Mouse (Mus musculus) embryonic facial prominence, embryonic 11.5 days (tissue): Measurements from ENCODE around the gene Neurl2. TPM values are rescaled to one million over a fixed set of nuclear protein-coding genes. Genes with fewer than 3 reads are reported as not detected.
"Not testable (repeated sequence)": the region's sequence is repeated elsewhere in the genome, so short reads cannot be mapped to it uniquely, and the experiment has no call there.

Experiments
- ATAC-seq: fragments of 200-750 bp; cut with Nextera tagmentation; replicated peaks from 2 replicates; pipeline ENCODE4 v1.8.0; 2017; ENCODE audit warnings: low read depth; ENCODE audit not compliant: insufficient number of reproducible peaks, low FRiP score, low TSS enrichment
- DNase-seq: peaks from one replicate; pipeline ENCODE4 v3.0.0-alpha.2; 2015; ENCODE audit warnings: low spot score
- H3K27ac ChIP-seq: fragments of 300-500 bp; sonication (generic); replicated peaks from 2 replicates; pipeline ENCODE4 v1.5.1; 2014; ENCODE audit warnings: mild to moderate bottlenecking, low read depth, low read length, control low read depth
- H3K27me3 ChIP-seq: fragments of 300-500 bp; sonication (generic); 2 replicates; pipeline ENCODE4 v1.6.1; 2014; ENCODE audit warnings: mild to moderate bottlenecking, low read length, moderate library complexity, mixed read lengths; ENCODE audit not compliant: control insufficient read depth, insufficient read depth
- H3K36me3 ChIP-seq: fragments of 300-500 bp; sonication (generic); replicated peaks from 2 replicates; pipeline ENCODE4 v1.6.1; 2014; ENCODE audit warnings: low read depth, mild to moderate bottlenecking, low read length, moderate library complexity, mixed read lengths; ENCODE audit not compliant: control insufficient read depth, insufficient read depth
- H3K4me1 ChIP-seq: fragments of 300-500 bp; sonication (generic); 2 replicates; pipeline ENCODE4 v1.6.1; 2014; ENCODE audit warnings: low read length, mixed read lengths; ENCODE audit not compliant: control insufficient read depth, insufficient read depth
- H3K4me2 ChIP-seq: fragments of 300-500 bp; sonication (generic); 2 replicates; pipeline ENCODE4 v1.6.1; 2014; ENCODE audit warnings: low read depth, mild to moderate bottlenecking, control low read depth, low read length, moderate library complexity
- H3K4me3 ChIP-seq: fragments of 300-500 bp; sonication (generic); 2 replicates; pipeline ENCODE4 v1.5.1; 2014; ENCODE audit warnings: low read depth, low read length, control low read depth
- H3K9ac ChIP-seq: fragments of 300-500 bp; sonication (generic); replicated peaks from 2 replicates; pipeline ENCODE4 v1.6.1; 2014; ENCODE audit warnings: mild to moderate bottlenecking, control low read depth, low read length
- H3K9me3 ChIP-seq: fragments of 300-500 bp; sonication (generic); replicated peaks from 2 replicates; pipeline ENCODE4 v1.6.1; 2016; ENCODE audit warnings: mild to moderate bottlenecking, low read length, inconsistent platforms, mixed read lengths; ENCODE audit not compliant: control insufficient read depth
- WGBS: fragments of 180-500 bp; shearing (Covaris S2); extraction: QIAGEN DNeasy Blood & Tissue Kit; methylation state at CpG from one replicate; pipeline ENCODE4 v1.1.7; 2014; 5-methylcytosine and 5-hydroxymethylcytosine counted together
- polyA plus RNA-seq: library from polyadenylated mRNA; unstranded; fragments of >200 nt; fragmentation: Nextera tagmentation; extraction: Ambion mirVana; gene quantifications from 2 replicates; pipeline ENCODE4 v1.2.1, GENCODE M21; 2014

Gene Neurl2
- polyA plus RNA-seq, 1 experiment from 2014 or later, result 3.0 TPM

GRCm38 (mm10) chr2:164874239-164874769, 41.0 kb upstream of the Neurl2 start:
- peak; percentile 29 for DNase-seq
- WGBS, result 42% methylated on average over 1 of the region's 1 CpGs
- Histone ChIP-seq H3K27me3 (no peaks in the 10 kb centered on the region), H3K9ac (no peak overlapping the region), H3K4me3 (no peak overlapping the region), H3K27ac (no peak overlapping the region), H3K9me3 (no peaks in the 10 kb centered on the region), H3K36me3 (no peaks in the 10 kb centered on the region), H3K4me2 (no peak overlapping the region), H3K4me1 (no peaks in the 10 kb centered on the region)
- ATAC-seq, result no peak

- H3K9ac ChIP-seq, result no peak overlapping the region
- no peaks in the 10 kb centered on the region for H3K27me3 ChIP-seq
- no peaks in the 10 kb centered on the region for H3K4me1 ChIP-seq
- H3K9me3 ChIP-seq, result no peaks in the 10 kb centered on the region
- no peak overlapping the region for H3K27ac ChIP-seq
- H3K4me2 ChIP-seq, result no peak overlapping the region
- H3K4me3 ChIP-seq, result no peak overlapping the region
- H3K36me3 ChIP-seq, result no peaks in the 10 kb centered on the region
- 70% methylated on average over 3 of the region's 3 CpGs for WGBS
- ATAC-seq (no peak), DNase-seq (no peak)
These were observed 40.4 kb upstream of the Neurl2 start for GRCm38 (mm10) chr2:164873621-164874020.

DNA sequence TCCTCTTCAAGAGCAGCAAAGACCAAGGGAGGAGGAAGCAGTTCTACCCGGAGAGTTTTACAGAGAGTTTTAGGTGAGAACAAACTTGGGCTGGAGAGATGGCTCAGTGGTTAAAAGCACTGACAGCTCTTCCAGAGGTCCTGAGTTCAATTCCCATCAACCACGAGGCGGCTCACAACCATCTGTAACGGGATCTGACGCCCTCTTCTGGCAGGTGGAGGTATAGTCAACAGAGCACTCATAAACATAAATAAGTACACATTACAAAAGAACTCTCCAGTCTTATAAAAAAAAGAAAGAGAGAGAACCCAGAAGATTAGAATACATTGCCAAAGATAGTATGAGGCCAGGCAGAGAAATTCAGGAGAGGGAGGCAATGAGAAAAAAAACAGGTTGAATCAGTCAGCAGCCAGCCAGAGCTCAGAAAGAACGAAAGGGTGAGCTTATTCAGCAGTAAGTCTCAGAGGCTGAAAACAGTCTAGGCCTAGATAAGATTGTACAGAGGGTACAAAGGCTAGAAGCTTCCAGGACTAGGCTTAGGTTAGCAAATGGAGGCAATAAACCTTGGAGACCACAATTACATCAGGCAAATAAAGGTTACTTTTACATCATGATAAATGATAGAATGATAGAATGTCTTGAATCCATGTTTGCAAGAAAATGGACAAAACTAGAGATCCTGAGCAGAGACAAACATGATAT, 38.5 kb upstream of the Neurl2 start:
- WGBS, result 54% methylated on average over 6 of the region's 6 CpGs
- no peak for ATAC-seq
- H3K9ac ChIP-seq, result no peak overlapping the region
- no peaks in the 10 kb centered on the region for H3K9me3 ChIP-seq
- H3K27me3 ChIP-seq, result no peaks in the 10 kb centered on the region
- no peaks in the 10 kb centered on the region for H3K36me3 ChIP-seq
- no peak overlapping the region for H3K27ac ChIP-seq
- H3K4me2 ChIP-seq, result no peak overlapping the region
- DNase-seq, result no peak
- no peak overlapping the region for H3K4me3 ChIP-seq
- no peaks in the 10 kb centered on the region for H3K4me1 ChIP-seq

GRCm38 (mm10) chr2:164868491-164868890, 35.2 kb upstream of the Neurl2 start:
- Histone ChIP-seq H3K4me2 (no peak overlapping the region), H3K27ac (no peak overlapping the region), H3K36me3 (no peaks in the 10 kb centered on the region), H3K9me3 (no peaks in the 10 kb centered on the region), H3K4me3 (no peak overlapping the region), H3K9ac (no peak overlapping the region), H3K27me3 (no peaks in the 10 kb centered on the region), H3K4me1 (no peaks in the 10 kb centered on the region)
- ATAC-seq (no peak; the same call in 1 of the 2 replicates), DNase-seq (no peak)
- 72% methylated on average over 7 of the region's 7 CpGs for WGBS

DNA sequence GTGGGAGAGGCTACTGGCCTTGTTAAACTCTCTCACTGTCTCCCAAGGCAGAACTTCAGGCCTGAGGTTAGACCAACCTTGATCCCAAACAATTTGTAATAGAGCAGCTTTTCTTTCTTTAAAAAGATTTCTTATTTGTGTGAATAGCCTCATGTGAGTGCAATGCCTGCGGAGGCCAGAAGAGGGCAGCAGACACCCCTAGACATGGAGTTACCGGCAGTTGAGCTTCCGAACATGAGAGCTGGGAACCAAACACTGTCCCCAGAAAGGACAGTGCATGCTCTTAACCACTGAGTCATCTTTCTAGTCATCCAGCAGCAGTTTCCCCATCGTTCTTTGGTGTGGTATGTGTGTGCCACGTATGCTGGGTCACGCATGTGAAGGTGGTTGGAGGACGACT, 34.3 kb upstream of the Neurl2 start:
- H3K27ac ChIP-seq, result no peak overlapping the region
- H3K4me1 ChIP-seq, result no peaks in the 10 kb centered on the region
- 86% methylated on average over 7 of the region's 7 CpGs for WGBS
- no peaks in the 10 kb centered on the region for H3K36me3 ChIP-seq
- H3K9ac ChIP-seq, result no peak overlapping the region
- no peaks in the 10 kb centered on the region for H3K27me3 ChIP-seq
- H3K9me3 ChIP-seq, result no peaks in the 10 kb centered on the region
- DNase-seq (no peak), ATAC-seq (no peak)
- H3K4me3 ChIP-seq, result no peak overlapping the region
- H3K4me2 ChIP-seq, result no peak overlapping the region

- no peak overlapping the region for H3K4me2 ChIP-seq
- H3K27me3 ChIP-seq, result no peaks in the 10 kb centered on the region
- no peak overlapping the region for H3K9ac ChIP-seq
- H3K27ac ChIP-seq, result no peak overlapping the region
- H3K9me3 ChIP-seq, result no peaks in the 10 kb centered on the region
- no peak for DNase-seq
- H3K4me3 ChIP-seq, result no peak overlapping the region
- no peaks in the 10 kb centered on the region for H3K36me3 ChIP-seq
- 65% methylated on average over 16 of the region's 16 CpGs for WGBS
- no peak for ATAC-seq
- no peaks in the 10 kb centered on the region for H3K4me1 ChIP-seq
These were observed 33.7 kb upstream of the Neurl2 start for GRCm38 (mm10) chr2:164866741-164867551.

GRCm38 (mm10) chr2:164864593-164864992, 31.3 kb upstream of the Neurl2 start:
- no peak for ATAC-seq
- no peaks in the 10 kb centered on the region for H3K9me3 ChIP-seq
- no peaks in the 10 kb centered on the region for H3K4me1 ChIP-seq
- H3K4me2 ChIP-seq, result no peak overlapping the region
- no peaks in the 10 kb centered on the region for H3K36me3 ChIP-seq
- DNase-seq, result no peak
- H3K9ac ChIP-seq, result no peak overlapping the region
- no peak overlapping the region for H3K27ac ChIP-seq
- 74% methylated on average over 4 of the region's 4 CpGs for WGBS
- H3K4me3 ChIP-seq, result no peak overlapping the region
- no peaks in the 10 kb centered on the region for H3K27me3 ChIP-seq

DNA sequence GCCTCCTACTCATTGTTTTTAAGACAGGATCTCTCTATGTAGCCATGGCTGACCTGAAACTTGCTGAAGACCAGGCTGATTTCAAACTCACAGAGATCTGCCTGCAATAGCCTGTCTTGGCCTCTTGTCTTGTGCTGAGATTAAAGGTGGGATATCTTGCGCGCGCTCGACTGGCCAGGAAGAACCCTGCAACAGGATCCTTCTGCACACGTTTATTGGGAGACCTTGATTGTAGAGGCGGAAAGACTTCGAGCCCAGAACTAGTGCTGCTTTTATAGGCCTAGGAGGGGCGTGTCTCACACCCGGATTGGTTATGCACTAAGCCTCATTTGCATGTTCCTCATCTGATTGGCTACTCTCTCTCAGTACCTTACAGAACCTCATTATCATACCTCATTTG, 30.2 kb upstream of the Neurl2 start:
- not testable (repeated sequence) for H3K9ac ChIP-seq, H3K4me3 ChIP-seq, H3K4me1 ChIP-seq, DNase-seq, H3K4me2 ChIP-seq, ATAC-seq, H3K27ac ChIP-seq, H3K9me3 ChIP-seq, H3K36me3 ChIP-seq, H3K27me3 ChIP-seq
- WGBS, result 91% methylated on average over 7 of the region's 9 CpGs
